Mouse (Mus musculus): ENCODE results near the gene Gm5475. TPM values are rescaled to one million over a fixed set of nuclear protein-coding genes. Genes with fewer than 3 reads are reported as not detected.
"Not testable (repeated sequence)": the region's sequence is repeated elsewhere in the genome, so short reads cannot be mapped to it uniquely, and the experiment has no call there.

The Gm5475 gene
- not detected for total RNA-seq (2021)
- long read RNA-seq, experiment 1 = 0 reads
- long read RNA-seq, experiment 2 = 0 reads

GRCm38 (mm10) chr15:100421758-100422197 is at the start of gene Gm5475:
Gene Gm5475 (plus strand): TSS chr15:100422147.
- DNase-seq; intact Hi-C loops (cut with DNase I; ENCODE audit: low total_unique reads): not testable (repeated sequence)

DNA sequence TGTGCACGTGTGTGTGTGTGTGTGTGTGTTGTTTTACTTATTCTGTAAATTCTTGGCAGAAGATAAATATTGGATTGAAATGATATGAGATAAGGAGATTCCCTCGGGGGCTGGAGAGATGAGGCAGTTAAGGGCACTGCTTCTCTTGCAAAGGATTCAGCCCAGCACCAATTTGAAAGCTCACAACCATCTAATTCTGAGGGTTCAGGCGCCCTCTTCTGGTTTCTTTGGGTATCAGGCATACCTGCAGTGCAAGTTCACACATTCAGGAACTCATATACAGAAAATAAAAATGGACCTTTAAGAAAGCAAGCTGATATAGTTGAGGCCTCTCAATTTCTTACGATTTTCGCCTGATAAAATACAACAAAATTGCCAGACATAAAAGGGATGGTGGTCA is 46.9 kb upstream of the Gm5475 start:
- DNase-seq = peak; percentile 37
- intact Hi-C loops (cut with DNase I; ENCODE audit: low total_unique reads) = loop anchor here (10.0 kb wide), 1 partner anchor 110 kb away; no protein-coding TSS in a partner anchor

- intact Hi-C loops (cut with DNase I; ENCODE audit: low total_unique reads) = loop anchor here (10.0 kb wide), 1 partner anchor 113 kb away; no protein-coding TSS in a partner anchor
- not testable (repeated sequence) for DNase-seq
Observed at GRCm38 (mm10) chr15:100377847-100378505, 44.0 kb upstream of the Gm5475 start.

DNA sequence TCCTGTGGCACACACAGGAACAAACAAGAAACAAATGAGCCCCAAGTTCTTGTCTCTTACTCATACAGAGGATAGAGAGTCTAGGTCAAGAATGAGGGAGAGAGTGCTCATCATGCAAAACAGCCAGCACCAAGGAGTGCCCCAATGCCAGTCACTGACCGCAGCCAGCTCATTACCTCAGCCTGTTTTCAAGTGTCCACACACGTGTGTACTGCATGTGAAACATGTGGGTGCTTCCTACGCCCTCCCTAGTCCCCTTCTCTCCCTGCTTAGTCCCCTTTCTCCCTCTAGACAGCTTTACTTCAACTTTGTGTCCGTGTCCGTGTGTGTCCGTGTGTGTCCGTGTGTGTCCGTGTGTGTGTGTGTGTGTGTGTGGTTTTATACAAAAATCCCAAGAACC is 42.3 kb upstream of the Gm5475 start:
- intact Hi-C loops (cut with DNase I; ENCODE audit: low total_unique reads) = loop anchor here (10.0 kb wide), 1 partner anchor 115 kb away; no protein-coding TSS in a partner anchor
- DNase-seq = no peak

DNA sequence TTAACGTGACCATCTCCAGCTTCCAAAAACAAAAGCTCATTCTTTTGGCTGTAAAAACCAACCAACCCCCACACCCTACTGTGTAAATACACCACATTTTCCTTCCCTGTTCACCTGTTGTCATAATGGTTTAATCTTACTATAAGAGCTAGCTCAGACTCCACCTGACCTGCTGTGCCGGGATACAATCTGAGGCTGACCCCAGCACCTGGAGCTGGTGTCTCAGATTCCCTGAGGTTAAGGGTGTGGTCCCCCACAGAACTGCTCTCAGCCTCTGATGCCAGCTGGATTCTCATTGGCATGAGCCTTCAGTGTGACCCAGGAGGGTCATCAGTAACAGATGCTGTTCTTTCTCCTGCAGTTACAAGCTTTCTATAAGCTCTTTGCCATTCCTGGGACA is 41.8 kb upstream of the Gm5475 start:
- no peak for DNase-seq
- intact Hi-C loops (cut with DNase I; ENCODE audit: low total_unique reads) = no loop called here

- DNase-seq = no peak
Observed at GRCm38 (mm10) chr15:100385705-100386104, 36.2 kb upstream of the Gm5475 start.

GRCm38 (mm10) chr15:100387544-100388223 is 34.3 kb upstream of the Gm5475 start:
- intact Hi-C loops (cut with DNase I; ENCODE audit: low total_unique reads) = no loop called here
- DNase-seq = no peak

More at GRCm38 (mm10) chr15:100385705-100386104, 36.2 kb upstream of the Gm5475 start:
- intact Hi-C loops (cut with DNase I; ENCODE audit: low total_unique reads) = no loop called here

GRCm38 (mm10) chr15:100388224-100388835 is 33.6 kb upstream of the Gm5475 start:
- DNase-seq = no peak
- intact Hi-C loops (cut with DNase I; ENCODE audit: low total_unique reads) = no loop called here

GRCm38 (mm10) chr15:100388886-100389285 is 33.1 kb upstream of the Gm5475 start:
- intact Hi-C loops (cut with DNase I; ENCODE audit: low total_unique reads) = no loop called here

DNA sequence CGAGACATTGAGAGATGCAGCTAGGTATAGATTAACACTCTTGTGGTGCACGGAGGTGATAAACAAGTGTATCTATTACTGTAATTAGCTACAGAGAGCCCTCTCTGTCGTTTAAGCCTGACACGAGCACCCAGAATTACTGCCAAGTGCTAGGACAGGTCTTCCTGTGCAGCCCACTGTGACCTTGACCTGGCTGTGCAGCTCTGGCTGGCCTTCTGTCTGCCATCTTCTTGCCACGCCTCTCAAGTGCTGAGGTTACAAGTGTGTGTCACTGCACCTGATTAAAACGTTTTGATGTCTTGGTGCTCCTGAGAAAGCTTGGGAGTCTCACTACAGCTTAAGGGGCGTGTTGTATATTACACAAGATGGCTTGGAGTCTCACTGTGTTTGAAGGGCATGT is 30.9 kb upstream of the Gm5475 start:
- intact Hi-C loops (cut with DNase I; ENCODE audit: low total_unique reads) = no loop called here
- DNase-seq = no peak

More at GRCm38 (mm10) chr15:100388886-100389285, 33.1 kb upstream of the Gm5475 start:
- no peak for DNase-seq

DNA sequence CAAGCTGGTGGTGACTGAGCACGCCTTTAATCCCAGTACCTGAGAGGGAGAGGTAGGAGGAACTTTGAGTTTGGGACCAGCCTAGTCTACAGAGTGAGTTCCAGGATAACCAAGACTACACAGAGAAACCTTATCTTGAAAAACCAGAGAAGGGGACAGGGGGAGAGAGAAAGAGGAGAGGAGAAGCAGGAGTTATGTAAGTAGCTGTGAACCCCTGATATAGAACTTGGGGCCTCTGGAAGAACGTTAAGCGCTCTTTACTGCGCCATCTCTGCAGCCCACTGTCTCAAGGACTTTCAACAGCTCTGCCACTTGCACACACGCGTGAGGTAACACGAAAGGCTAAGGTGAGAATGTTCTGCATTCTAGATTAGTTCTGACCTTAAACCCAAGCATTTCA is 30.3 kb upstream of the Gm5475 start:
- intact Hi-C loops (cut with DNase I; ENCODE audit: low total_unique reads) = no loop called here
- no peak for DNase-seq

GRCm38 (mm10) chr15:100393016-100393415 is 28.9 kb upstream of the Gm5475 start:
- intact Hi-C loops (cut with DNase I; ENCODE audit: low total_unique reads) = no loop called here
- no peak for DNase-seq

DNA sequence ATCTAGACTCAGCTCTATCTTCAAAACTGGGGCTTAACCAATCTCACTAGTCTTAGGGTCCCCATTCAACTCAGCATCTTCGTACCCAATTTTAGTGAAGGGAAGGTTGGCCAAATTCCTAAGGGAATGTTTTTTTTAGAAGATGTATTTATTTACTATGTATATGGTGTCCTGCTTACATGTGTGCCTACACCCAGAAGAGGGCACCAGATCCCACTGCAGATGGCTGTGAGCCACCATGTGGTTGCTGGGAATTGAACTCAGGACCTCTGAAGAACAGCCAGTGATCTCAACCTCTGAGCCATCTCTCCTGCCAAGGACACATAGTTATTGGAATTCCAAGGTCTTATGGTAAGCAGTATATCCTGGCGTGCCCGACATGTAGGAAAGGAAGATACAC is 26.4 kb upstream of the Gm5475 start:
- no peak for DNase-seq
- intact Hi-C loops (cut with DNase I; ENCODE audit: low total_unique reads) = no loop called here

DNA sequence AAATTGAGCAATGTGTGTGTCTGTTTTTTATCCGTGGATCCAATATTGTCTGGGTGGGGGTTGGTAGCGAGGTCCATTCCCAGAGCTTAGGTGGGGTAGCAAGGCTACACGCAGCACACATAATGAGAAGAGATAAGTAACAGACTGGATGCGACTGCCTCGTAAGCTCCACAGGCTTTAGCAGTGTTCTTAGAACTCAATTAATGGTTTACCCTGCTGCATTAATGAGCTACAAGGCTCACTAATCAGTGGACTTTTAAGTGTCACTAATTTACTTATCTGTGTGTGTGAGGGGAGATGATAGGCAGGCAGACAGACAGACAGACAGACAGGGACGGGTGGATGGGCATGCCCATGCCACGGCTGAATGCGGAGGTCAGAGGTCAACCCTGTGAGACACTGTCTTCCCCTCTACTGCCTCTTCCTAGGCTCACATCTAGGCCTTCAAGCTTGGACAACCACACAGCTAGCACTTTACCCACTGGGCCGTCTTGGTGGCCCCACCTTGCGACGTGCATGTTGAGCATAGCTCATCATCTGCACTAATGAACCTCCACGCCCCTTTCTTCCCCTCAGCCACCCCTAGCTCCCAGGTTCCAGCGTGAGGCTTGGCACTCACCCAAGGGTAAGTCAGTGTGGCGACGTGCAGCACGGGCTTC is 21.2 kb upstream of the Gm5475 start:
- intact Hi-C loops (cut with DNase I; ENCODE audit: low total_unique reads) = no loop called here
- DNase-seq = no peak

DNA sequence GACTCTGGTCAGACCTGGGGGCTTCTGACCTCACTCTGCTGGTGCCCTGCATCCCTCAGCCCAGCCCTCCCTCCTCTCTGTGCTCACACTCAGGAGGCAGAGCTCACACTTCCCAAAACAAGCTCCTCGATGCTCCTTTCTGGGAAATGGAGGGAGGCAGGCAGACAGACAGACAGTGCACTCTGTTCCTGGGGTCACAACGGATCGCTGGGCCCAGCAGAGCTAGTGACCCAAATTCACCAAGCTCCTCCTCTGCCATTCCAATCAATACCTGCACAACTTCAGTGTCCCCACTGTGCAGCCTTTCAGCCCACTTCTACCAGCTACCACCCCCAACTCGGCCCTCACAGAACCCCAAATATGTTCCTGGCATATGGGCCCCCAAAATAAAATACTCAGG is 20.1 kb upstream of the Gm5475 start:
- DNase-seq = no peak
- intact Hi-C loops (cut with DNase I; ENCODE audit: low total_unique reads) = no loop called here

- intact Hi-C loops (cut with DNase I; ENCODE audit: low total_unique reads) = no loop called here
- no peak for DNase-seq
Observed at GRCm38 (mm10) chr15:100402347-100402746, 19.6 kb upstream of the Gm5475 start.

DNA sequence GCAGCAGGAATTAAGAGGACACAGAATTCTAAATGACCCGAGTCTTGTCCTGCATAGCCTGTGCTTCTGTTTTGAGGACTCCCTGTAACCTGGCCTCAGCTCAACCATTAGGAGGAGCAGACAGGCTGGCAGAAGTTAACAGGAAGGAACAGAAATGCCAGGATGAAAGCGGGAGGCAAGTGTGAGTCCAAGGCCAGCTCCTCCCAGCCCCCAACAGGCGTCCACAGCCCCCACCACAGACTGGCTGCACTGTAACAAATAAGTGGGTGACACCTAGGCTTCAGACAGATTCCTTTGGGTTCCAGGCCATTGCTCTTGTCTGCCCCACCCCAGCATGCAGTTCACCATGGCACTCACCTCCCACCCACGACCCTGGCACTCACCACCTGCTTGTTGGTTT is 19.1 kb upstream of the Gm5475 start:
- DNase-seq = no peak
- intact Hi-C loops (cut with DNase I; ENCODE audit: low total_unique reads) = no loop called here

- intact Hi-C loops (cut with DNase I; ENCODE audit: low total_unique reads) = no loop called here
Observed at GRCm38 (mm10) chr15:100403318-100404000, 18.5 kb upstream of the Gm5475 start.

GRCm38 (mm10) chr15:100406088-100406487 is 15.9 kb upstream of the Gm5475 start:
- no peak for DNase-seq
- intact Hi-C loops (cut with DNase I; ENCODE audit: low total_unique reads) = no loop called here

More at GRCm38 (mm10) chr15:100403318-100404000, 18.5 kb upstream of the Gm5475 start:
- no peak for DNase-seq

Data from gastrocnemius, postnatal 14 days (tissue).